Mouse (Mus musculus) cortical plate, adult 2 months (tissue): Measurements from ENCODE around the gene Clcn1.

Source experiments
- CTCF ChIP-seq: fragments of 200-500 bp; IDR thresholded peaks from 2 replicates; pipeline ENCODE4 v1.5.1; 2011; ENCODE audit warnings: mild to moderate bottlenecking, control low read depth, low read length; ENCODE audit not compliant: insufficient read depth; ENCODE audit errors: extremely low read depth
- POLR2A ChIP-seq: fragments of 200-500 bp; IDR thresholded peaks from 2 replicates; pipeline ENCODE4 v1.6.1; 2011; ENCODE audit warnings: mild to moderate bottlenecking, low read length, control low read depth; ENCODE audit not compliant: insufficient read depth; ENCODE audit errors: extremely low read depth

DNA sequence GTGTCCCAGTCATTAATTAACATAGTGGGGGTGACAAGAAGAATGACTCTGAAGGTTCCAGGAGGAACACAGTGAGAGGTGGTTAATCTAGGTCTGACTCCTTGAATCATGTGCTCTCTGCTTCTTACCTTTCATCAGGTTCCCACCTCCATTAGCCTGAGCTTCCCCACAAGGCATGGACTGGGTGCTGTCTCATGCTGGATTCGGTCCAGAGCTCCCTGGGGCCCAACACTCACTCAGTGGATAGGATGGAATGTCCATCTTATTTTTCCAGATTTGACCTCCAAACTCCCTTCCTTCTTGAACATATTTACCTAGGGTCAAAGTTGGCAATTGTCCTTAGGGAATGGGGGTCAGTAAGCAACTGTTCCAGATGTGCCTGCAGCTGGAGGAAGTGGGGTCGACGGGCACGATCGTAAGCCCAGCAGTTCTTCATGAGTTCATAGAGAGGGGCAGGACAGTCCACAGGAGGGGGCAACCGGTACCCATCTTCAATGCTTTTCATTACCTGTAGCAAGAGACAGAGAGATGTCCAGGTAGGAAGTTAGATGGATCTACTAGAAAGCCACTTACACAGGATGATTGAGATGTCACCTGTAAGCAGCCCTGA is 73.9 kb downstream of the Clcn1 start:
- TF ChIP-seq POLR2A (no peak), CTCF (no peak)
